Mouse (Mus musculus): ENCODE results near the gene Tra2a. TPM values are rescaled to one million over a fixed set of nuclear protein-coding genes. Genes with fewer than 3 reads are reported as not detected.

The Tra2a gene
- polyA plus RNA-seq, 1 experiment from 2014 or later, result 72.5 TPM

DNA sequence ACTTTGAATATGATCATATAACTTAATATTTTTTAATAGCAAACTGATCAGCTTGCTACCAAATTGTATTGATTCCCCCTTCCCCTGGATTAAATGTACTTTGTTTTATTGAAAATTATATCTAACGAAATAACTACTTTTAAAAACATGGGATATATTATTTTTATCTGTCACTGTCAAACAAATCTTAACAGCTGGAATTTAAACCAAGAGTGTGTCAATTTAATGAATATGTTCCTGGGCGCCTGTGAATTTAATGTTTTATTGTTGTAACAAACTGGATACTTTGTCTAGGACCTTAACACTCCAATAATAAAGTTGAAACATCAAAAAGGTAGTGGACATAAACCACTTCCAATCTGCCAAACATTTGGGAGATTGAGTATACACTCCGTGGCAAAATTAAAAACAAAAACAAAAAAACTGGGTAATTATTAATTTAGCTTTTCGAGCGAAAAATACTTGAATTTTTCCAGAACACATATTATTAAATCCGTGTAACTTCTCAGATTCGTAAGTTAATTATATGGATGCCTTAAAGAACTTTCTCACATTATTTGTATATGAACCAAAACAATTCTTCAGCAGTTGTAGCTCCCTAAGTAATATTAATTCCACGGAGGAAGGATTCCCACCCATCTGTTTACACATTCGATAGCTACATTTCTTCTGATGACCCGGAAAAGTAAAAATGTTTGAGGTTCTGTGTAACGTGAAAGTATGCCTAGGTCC is 46.9 kb downstream of the Tra2a start:
- Histone ChIP-seq H3K4me1 (replicated peaks) (peaks cover 18% of the 10 kb centered on the region), H3K27ac (ENCODE audit: poor library complexity, severe bottlenecking) (peak overlapping the region; percentile 91), H3K4me3 (peak overlapping the region; percentile 72), H3K9me3 (replicated peaks) (no peaks in the 10 kb centered on the region), H3K36me3 (no peaks in the 10 kb centered on the region), H3K27me3 (replicated peaks) (no peaks in the 10 kb centered on the region), H3K4me2 (peak overlapping the region; percentile 84), H3K9ac (peak overlapping the region; percentile 92)
- 3% methylated on average over 11 of the region's 11 CpGs for WGBS
- no peak for ATAC-seq (ENCODE audit: insufficient number of reproducible peaks, low FRiP score)

DNA sequence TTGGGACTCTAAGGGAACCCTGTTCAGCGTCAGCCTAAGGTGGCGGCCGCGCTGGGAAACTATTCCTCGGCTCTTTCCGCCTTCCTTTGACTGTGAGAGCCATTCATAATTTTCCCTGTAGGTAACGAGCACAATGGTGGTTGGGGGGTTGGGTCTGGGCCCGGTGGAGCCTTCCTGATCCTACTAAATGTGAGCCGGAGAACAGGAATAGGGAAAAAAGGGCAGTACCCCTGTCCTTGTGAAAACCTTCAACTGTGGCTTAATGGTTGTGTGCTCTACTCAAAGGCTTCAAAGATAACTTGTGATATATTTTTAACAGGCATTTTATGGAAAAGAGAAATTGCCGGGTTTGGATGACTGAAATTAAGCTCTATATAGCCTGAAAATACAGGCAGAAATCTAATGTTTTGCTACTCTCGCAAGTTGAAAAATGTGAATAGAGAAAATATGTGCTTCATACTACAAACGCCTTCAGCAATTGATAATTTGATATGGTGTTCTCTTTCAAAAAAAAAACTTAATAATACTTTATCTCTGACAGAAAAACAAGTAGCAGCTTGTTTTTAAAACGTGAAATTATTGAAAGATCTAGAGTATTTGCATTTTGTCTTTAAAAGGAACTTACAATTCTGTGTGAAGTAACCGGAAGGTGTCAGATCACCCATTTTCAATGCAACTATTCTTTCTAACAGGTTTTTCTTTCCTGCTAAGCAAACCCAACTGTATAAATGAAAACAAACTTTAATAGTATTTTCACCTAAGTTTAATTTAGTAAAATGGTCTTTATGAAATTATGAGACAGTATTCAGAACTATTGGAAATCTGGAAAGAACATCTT is 47.9 kb downstream of the Tra2a start:
- peaks cover 22% of the 10 kb centered on the region for H3K4me1 ChIP-seq (replicated peaks)
- 1% methylated on average over 14 of the region's 14 CpGs for WGBS
- peak overlapping the region; percentile 87 for H3K4me2 ChIP-seq
- H3K27ac ChIP-seq (ENCODE audit: poor library complexity, severe bottlenecking), result peak overlapping the region; percentile 100
- 0 out of 2 replicates have a peak, but pooled peaks cover 2% of the 10 kb centered on the region for H3K36me3 ChIP-seq
- H3K4me3 ChIP-seq, result peak overlapping the region; percentile 73
- peak overlapping the region; percentile 91 for H3K9ac ChIP-seq
- no peaks in the 10 kb centered on the region for H3K27me3 ChIP-seq (replicated peaks)
- peak; percentile 9 for ATAC-seq (ENCODE audit: insufficient number of reproducible peaks, low FRiP score)
- H3K9me3 ChIP-seq (replicated peaks), result no peaks in the 10 kb centered on the region

DNA sequence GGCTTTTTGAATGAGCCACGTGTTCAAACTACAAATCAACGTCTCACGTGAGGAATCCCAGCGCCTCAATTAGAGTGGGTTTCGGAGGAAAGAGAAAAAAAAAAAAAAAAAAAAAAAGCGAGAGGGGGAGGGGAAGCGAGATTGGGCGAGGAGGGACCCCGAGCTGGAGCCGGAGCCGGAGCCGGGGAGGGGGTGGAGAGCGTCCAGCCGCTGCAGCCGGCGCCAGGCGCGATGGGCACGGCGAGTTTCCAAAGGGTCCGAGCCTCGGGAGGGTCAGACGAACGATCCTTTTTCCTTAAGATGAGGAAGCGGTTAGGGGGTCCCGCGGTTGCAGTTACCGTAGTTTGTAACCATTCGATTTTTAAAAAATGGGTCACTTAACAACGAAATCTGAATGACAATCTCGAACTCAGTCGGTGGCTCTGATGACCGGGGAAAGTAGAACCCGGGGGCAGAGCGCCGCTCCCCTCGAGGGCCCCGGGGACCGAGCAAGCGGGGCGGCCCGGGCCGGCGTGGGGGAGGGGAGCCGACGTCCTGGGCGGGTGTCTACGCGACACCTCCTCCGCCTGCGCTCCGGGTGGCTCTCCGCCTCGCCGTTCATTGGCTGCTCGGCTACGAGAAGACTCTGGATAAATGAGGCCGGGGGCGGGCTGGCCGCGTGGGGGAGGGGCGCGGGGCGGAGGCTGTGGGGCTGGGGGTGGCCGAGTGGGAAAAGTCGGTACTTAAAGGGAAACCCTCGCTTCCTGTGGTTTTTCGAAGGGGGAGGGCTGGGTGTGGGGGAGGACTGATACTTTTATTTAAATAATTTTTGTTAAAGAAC is 48.7 kb downstream of the Tra2a start, which contains the start of gene Igf2bp3:
Gene Igf2bp3 (minus strand): TSS at position 30 of the 820 bp plus-strand sequence.
- WGBS, result under 1% methylated on average over 66 of the region's 68 CpGs
- peak; percentile 87 for ATAC-seq (ENCODE audit: insufficient number of reproducible peaks, low FRiP score)

DNA sequence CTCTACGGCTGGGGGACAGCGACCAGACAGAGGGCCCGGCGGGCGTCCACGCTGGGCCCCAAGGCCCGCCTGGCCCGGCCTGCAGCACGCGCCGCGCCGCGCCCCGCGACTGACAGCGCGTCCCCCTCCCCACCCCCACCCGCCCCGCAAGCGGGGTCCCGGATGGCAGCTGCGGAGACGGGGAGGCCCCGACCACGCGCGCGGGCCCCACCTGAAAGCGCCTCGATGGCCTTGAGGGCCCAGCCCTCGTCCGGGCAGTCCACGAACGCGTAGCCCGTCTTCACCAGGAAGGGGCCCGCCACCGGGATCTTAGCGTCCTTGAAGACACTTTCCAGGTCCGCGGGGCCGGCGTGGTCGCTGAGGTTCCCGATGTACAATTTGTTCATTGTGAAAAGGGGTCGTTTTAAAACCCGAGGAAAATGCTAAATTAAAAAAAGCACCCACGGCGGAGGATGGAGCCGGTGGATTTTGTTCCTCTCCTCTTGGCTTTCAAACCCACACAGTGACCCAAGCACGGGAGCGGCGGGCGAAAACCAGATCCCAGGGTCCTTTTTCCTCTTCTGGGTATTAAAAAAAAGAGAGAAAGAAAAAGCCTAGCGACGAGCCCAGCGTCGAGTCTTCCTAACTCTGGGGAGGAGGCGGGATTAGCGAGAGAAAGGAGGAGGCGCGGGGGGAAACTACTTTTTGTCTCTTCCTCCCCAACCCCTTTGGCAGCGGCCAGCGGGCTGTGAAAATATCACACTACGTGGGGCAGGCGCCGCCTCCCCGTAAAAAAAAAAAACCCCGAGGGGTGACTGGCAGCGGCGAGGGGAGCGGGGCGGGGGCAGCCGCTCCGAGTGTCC is 49.5 kb downstream of the Tra2a start:
- Histone ChIP-seq H3K4me2 (peak overlapping the region; percentile 87), H3K27me3 (replicated peaks) (no peaks in the 10 kb centered on the region), H3K27ac (ENCODE audit: poor library complexity, severe bottlenecking) (peak overlapping the region; percentile 100), H3K4me1 (replicated peaks) (peaks cover 34% of the 10 kb centered on the region), H3K9me3 (replicated peaks) (no peaks in the 10 kb centered on the region), H3K9ac (peak overlapping the region; percentile 91), H3K36me3 (0 out of 2 replicates have a peak, but pooled peaks cover 2% of the 10 kb centered on the region), H3K4me3 (peak overlapping the region; percentile 73)
- under 1% methylated on average over 75 of the region's 76 CpGs for WGBS
- ATAC-seq (ENCODE audit: insufficient number of reproducible peaks, low FRiP score), result 0 out of 2 replicates have a peak, but pooled peaks have one; percentile 1

More for the DNA sequence above, 48.7 kb downstream of the Tra2a start, which contains the start of gene Igf2bp3:
- Histone ChIP-seq H3K4me2 (peak within 1 kb of the TSS; percentile 87), H3K9ac (peak within 1 kb of the TSS; percentile 91), H3K36me3 (0 out of 2 replicates have a peak, but pooled peaks cover 2% of the 10 kb centered on the region), H3K9me3 (replicated peaks) (no peaks in the 10 kb centered on the region), H3K27me3 (replicated peaks) (no peaks in the 10 kb centered on the region), H3K27ac (ENCODE audit: poor library complexity, severe bottlenecking) (peak within 1 kb of the TSS; percentile 100), H3K4me1 (replicated peaks) (peaks cover 31% of the 10 kb centered on the region), H3K4me3 (peak within 1 kb of the TSS; percentile 73)

DNA sequence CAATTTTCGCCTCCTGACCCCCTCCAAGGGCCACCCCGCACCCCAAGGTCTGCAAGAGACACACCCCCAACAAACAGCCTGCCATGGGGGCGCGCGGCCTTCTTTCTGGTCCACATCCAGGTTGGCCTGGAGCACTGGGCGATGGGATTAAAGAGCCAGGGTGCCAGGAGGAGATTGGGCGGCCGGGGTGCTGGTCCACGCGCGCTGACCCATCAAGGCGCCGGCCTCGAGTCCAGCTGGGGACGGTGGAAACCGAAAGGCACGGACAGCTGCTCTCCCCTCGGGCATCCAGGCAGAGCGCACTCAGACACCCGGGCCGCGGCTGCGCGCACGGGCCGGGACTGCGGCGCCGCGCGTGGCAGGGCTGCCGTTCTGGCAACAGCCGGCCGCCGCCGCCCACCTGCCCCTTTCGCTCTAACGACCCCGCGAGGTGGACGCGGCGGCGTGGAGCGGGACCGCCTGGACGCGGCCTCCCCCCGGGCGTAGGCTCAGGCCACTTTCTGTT is 50.2 kb downstream of the Tra2a start:
- peak overlapping the region; percentile 73 for H3K4me3 ChIP-seq
- 0% methylated on average over 42 of the region's 50 CpGs for WGBS
- ATAC-seq (ENCODE audit: insufficient number of reproducible peaks, low FRiP score), result no peak
- H3K4me2 ChIP-seq, result peak overlapping the region; percentile 87
- peak overlapping the region; percentile 100 for H3K27ac ChIP-seq (ENCODE audit: poor library complexity, severe bottlenecking)
- 0 out of 2 replicates have a peak, but pooled peaks cover 2% of the 10 kb centered on the region for H3K36me3 ChIP-seq
- no peaks in the 10 kb centered on the region for H3K27me3 ChIP-seq (replicated peaks)
- H3K9ac ChIP-seq, result peak overlapping the region; percentile 91
- no peaks in the 10 kb centered on the region for H3K9me3 ChIP-seq (replicated peaks)
- H3K4me1 ChIP-seq (replicated peaks), result peaks cover 40% of the 10 kb centered on the region

DNA sequence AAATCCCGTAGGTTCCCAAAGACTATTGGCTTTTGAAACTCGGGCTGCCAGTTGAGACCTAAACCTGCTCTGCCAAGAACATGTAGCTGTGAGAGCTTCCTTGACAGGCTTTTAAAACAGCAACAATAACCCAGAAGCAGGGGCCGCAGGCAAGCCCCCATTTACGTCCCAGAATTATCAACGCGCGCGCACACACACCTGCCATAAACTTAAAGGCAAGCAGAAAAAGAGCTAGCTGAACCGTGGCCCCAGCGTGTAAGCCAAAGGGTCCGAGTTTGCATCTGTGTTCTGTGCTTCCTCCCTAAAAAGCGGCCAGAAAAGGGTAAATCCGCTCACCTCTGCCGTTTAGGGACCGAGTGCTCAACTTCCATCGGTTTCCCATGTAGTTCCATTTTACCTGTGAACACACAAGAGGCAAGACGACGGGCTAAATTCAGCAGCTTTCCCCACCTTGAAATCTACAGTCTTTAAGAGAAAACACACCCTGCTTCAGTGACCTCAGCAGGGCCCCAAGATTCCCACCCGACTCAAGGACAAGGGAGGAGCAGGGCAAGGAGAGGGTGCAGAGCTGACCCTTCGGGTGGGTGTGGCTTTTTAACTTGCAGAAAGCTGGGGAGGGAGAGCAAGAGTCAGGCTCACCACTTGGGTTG is 50.8 kb downstream of the Tra2a start:
- H3K4me3 ChIP-seq, result peak overlapping the region; percentile 73
- peak overlapping the region; percentile 91 for H3K9ac ChIP-seq
- 0 out of 2 replicates have a peak, but pooled peaks cover 2% of the 10 kb centered on the region for H3K36me3 ChIP-seq
- H3K27ac ChIP-seq (ENCODE audit: poor library complexity, severe bottlenecking), result peak overlapping the region; percentile 100
- 4% methylated on average over 20 of the region's 20 CpGs for WGBS
- H3K4me1 ChIP-seq (replicated peaks), result peaks cover 45% of the 10 kb centered on the region
- H3K27me3 ChIP-seq (replicated peaks), result no peaks in the 10 kb centered on the region
- no peaks in the 10 kb centered on the region for H3K9me3 ChIP-seq (replicated peaks)
- no peak for ATAC-seq (ENCODE audit: insufficient number of reproducible peaks, low FRiP score)
- H3K4me2 ChIP-seq, result peak overlapping the region; percentile 87

DNA sequence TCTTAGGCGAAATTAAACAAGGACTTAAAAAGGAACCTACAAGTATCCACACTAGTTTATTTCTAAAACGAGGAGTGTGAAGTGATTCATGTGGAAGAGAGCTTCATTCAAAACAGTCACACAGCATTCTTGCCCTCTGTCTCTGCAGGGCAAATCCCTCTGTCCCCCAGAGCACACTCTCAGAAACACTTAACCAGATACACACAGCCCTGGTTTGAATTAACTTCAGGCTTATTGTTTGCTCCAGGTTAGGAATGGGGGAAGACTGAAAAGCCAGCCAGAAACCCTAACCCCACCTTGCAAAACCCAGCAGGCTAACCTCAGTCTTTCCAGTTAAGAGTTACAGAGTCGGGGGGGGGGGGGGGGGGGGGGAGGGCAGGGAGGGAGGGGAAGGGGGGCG is 51.7 kb downstream of the Tra2a start:
- 25% methylated on average over 3 of the region's 4 CpGs for WGBS
- Histone ChIP-seq H3K4me2 (peak overlapping the region; percentile 87), H3K9me3 (replicated peaks) (no peaks in the 10 kb centered on the region), H3K4me1 (replicated peaks) (peaks cover 47% of the 10 kb centered on the region), H3K36me3 (0 out of 2 replicates have a peak, but pooled peaks cover 2% of the 10 kb centered on the region), H3K9ac (peak overlapping the region; percentile 61), H3K4me3 (peak overlapping the region; percentile 73), H3K27ac (ENCODE audit: poor library complexity, severe bottlenecking) (peak overlapping the region; percentile 100), H3K27me3 (replicated peaks) (no peaks in the 10 kb centered on the region)
- no peak for ATAC-seq (ENCODE audit: insufficient number of reproducible peaks, low FRiP score)

DNA sequence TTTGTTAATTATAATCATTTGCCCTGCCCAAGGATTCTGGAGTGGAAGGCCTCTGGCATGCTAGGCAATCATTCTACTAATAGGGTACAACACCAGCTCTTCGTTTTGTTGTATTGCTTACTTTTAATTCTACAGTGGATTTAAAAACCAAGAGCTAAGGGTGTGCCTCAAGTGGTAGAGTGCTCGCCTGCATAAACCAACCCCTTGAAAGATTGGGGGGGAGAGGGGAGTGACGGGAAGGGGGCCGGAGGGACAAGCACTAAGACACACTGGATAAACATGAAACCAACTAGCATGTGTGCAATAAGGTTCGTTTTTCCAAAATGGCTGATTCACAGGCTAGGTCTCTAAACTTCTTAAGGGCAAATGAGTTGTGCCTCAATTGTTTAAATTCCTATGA is 52.2 kb downstream of the Tra2a start:
- Histone ChIP-seq H3K4me2 (peak overlapping the region; percentile 39), H3K9me3 (replicated peaks) (no peaks in the 10 kb centered on the region), H3K27ac (ENCODE audit: poor library complexity, severe bottlenecking) (peak overlapping the region; percentile 54; the same call in 1 of the 2 replicates), H3K4me3 (0 out of 2 replicates have a peak overlapping the region, but pooled peaks have one; percentile 8), H3K9ac (0 out of 2 replicates have a peak overlapping the region, but pooled peaks have one; percentile 24), H3K4me1 (replicated peaks) (peaks cover 47% of the 10 kb centered on the region), H3K27me3 (replicated peaks) (no peaks in the 10 kb centered on the region), H3K36me3 (peaks cover 5% of the 10 kb centered on the region; the same call in 1 of the 2 replicates)
- ATAC-seq (ENCODE audit: insufficient number of reproducible peaks, low FRiP score), result no peak
- 36% methylated on average over 5 of the region's 5 CpGs for WGBS
